Mouse (Mus musculus) heart, postnatal 0 days (tissue): ENCODE results near the gene Agtr1a.

Experiments
- CTCF ChIP-seq: IDR thresholded peaks from 2 replicates; pipeline ENCODE4 v1.5.1; 2016; ENCODE audit warnings: antibody characterized with exemption, control low read depth, low read depth
- EP300 ChIP-seq: IDR thresholded peaks from 2 replicates; pipeline ENCODE4 v1.6.1; 2016; ENCODE audit warnings: antibody characterized with exemption, low read depth

DNA sequence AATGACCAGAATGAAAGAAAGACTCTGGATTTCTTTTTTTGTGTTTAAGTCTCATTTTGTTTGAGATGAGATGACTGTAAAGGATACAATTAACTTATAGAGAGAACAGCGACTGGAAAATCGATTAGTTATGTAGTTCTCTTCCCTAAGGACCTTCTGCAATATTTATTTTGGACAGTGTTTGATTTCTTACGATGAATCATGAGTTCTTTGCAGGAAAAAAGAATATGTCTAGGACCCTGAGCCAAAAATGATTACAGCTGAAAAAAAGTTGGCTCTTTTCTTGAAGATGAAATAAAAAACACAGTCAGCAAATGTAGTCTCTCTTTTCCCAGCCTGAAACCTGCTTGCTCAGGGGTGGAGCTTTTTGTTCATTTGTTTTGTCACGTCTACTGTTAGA lies 26.0 kb upstream of the Agtr1a start:
- TF ChIP-seq EP300 (no peak), CTCF (no peak)
